Mouse (Mus musculus) left cerebral cortex, postnatal 25 days (tissue): ENCODE data around the gene Drosha. TPM values are rescaled to one million over a fixed set of nuclear protein-coding genes. Genes with fewer than 3 reads are reported as not detected.
"Not testable (repeated sequence)": the region's sequence is repeated elsewhere in the genome, so short reads cannot be mapped to it uniquely, and the experiment has no call there.

ENCODE experiments used
- DNase-seq, 2 experiments: peaks; one replicate each; pipeline ENCODE4 v3.0.0; 2022; ENCODE audit warnings: low spot score in 2 of 2, mixed read lengths in 1 of 2
- intact Hi-C: fragments of 180-260 bp; cut with DNase I; formaldehyde crosslinking; loops from one replicate; pipeline ENCODE4 v1.15.1; 2025
- total RNA-seq, 2 experiments: library from RNA; stranded (reverse); gene quantifications; 2 replicates each; pipeline ENCODE4 v1.2.3; 2021

Gene Drosha
- 10 to 100 TPM; 86.4 to 87.3 TPM for total RNA-seq

GRCm38 (mm10) chr15:12824197-12824952 lies at the start of gene Drosha, which contains the start of gene 6030458C11Rik:
Gene Drosha, plus strand, starts transcription at chr15:12824815.
Gene 6030458C11Rik, minus strand, starts transcription at chr15:12824649.
- peak; percentile 98 to 99 for DNase-seq
- intact Hi-C loops, result no loop called here

- intact Hi-C loops, result no loop called here
- DNase-seq, result no peak
Measured at GRCm38 (mm10) chr15:12781296-12781695, 43.3 kb upstream of the Drosha start.

GRCm38 (mm10) chr15:12781729-12782326 lies 42.8 kb upstream of the Drosha start:
- DNase-seq, result no peak
- intact Hi-C loops, result no loop called here

GRCm38 (mm10) chr15:12788536-12788935 lies 36.1 kb upstream of the Drosha start:
- intact Hi-C loops, result no loop called here

GRCm38 (mm10) chr15:12789406-12789867 lies 35.2 kb upstream of the Drosha start:
- intact Hi-C loops, result no loop called here
- DNase-seq, result peak in 1 of 2 experiments; percentile 31

More at GRCm38 (mm10) chr15:12788536-12788935, 36.1 kb upstream of the Drosha start:
- no peak for DNase-seq

GRCm38 (mm10) chr15:12794311-12794710 lies 30.3 kb upstream of the Drosha start:
- intact Hi-C loops, result loop anchor here (2.0 to 10.0 kb wide), 4 partner anchors 56 to 820 kb away; partner anchors contain the start of gene Pdzd2
- DNase-seq, result no peak

GRCm38 (mm10) chr15:12795457-12795894 lies 29.1 kb upstream of the Drosha start:
- intact Hi-C loops, result loop anchor here (1.0 to 10.0 kb wide), 6 partner anchors 57 to 821 kb away; partner anchors contain the start of gene Pdzd2
- DNase-seq, result peak; percentile 80 to 91

GRCm38 (mm10) chr15:12795909-12796470 lies 28.6 kb upstream of the Drosha start:
- intact Hi-C loops, result loop anchor here (1.0 to 10.0 kb wide), 6 partner anchors 57 to 821 kb away; partner anchors contain the start of gene Pdzd2
- peak in 1 of 2 experiments; percentile 89 for DNase-seq

- intact Hi-C loops, result loop anchor here (5.0 to 10.0 kb wide), 4 partner anchors 426 to 823 kb away; no protein-coding TSS in a partner anchor
- DNase-seq, result peak in 1 of 2 experiments; percentile 48
Measured at GRCm38 (mm10) chr15:12798043-12798442, 26.6 kb upstream of the Drosha start.

GRCm38 (mm10) chr15:12800405-12801141 lies 24.0 kb upstream of the Drosha start:
- intact Hi-C loops, result no loop called here
- DNase-seq, result no peak

GRCm38 (mm10) chr15:12801142-12801506 lies 23.5 kb upstream of the Drosha start:
- DNase-seq, intact Hi-C loops: not testable (repeated sequence)

GRCm38 (mm10) chr15:12805071-12805470 lies 19.5 kb upstream of the Drosha start:
- intact Hi-C loops, result no loop called here
- no peak for DNase-seq

GRCm38 (mm10) chr15:12807088-12807487 lies 17.5 kb upstream of the Drosha start:
- intact Hi-C loops, result no loop called here
- no peak for DNase-seq

- DNase-seq, result no peak
- intact Hi-C loops, result no loop called here
Measured at GRCm38 (mm10) chr15:12809305-12809704, 15.3 kb upstream of the Drosha start.

GRCm38 (mm10) chr15:12812646-12813045 lies 12.0 kb upstream of the Drosha start:
- DNase-seq, result no peak
- intact Hi-C loops, result no loop called here

- intact Hi-C loops, result no loop called here
Measured at GRCm38 (mm10) chr15:12817592-12817991, 7.0 kb upstream of the Drosha start.

GRCm38 (mm10) chr15:12822416-12823395 lies 1.9 kb upstream of the Drosha start:
- intact Hi-C loops, result no loop called here
- no peak for DNase-seq

More at GRCm38 (mm10) chr15:12817592-12817991, 7.0 kb upstream of the Drosha start:
- DNase-seq, result no peak

- intact Hi-C loops, result no loop called here
Measured at GRCm38 (mm10) chr15:12823455-12824119, 1.0 kb upstream of the Drosha start.

More at GRCm38 (mm10) chr15:12823455-12824119, 1.0 kb upstream of the Drosha start:
- no peak for DNase-seq
